Mouse (Mus musculus) urinary bladder, postnatal 10 days (tissue): Measurements from ENCODE around the gene Cd247.

Source experiments
- DNase-seq: peaks from one replicate; pipeline ENCODE4 v3.0.0; 2022; ENCODE audit warnings: low spot score

Gene Cd247

DNA sequence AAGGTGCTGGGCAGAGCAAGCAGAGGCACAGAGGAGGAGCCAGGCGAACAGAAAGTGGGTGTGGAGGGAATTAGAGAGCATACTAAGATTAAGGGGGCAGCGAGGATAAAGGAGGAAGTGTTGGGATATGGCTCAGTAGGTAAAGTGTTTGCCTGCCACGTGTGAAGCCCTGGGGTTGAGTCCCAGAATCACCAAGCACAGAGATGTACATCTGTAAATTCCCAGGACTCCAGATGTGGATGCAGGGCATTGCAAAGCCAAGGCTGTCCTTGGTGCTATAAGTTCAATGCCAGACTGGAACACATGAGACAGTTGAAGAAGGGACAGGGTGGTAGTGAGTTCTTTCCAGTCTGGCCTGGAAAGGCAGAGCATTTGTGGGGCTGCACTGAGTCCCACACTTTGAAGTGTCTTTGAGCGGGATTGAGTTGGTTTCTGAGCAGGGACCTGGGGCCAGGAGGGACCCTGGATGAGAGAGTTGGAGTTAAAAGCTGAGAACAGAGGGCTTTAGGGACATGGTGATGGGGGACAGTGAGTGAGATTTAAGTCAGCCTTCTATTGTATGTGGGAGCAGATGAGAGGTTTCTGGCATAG, 64.7 kb downstream of the Cd247 start:
- no peak for DNase-seq

DNA sequence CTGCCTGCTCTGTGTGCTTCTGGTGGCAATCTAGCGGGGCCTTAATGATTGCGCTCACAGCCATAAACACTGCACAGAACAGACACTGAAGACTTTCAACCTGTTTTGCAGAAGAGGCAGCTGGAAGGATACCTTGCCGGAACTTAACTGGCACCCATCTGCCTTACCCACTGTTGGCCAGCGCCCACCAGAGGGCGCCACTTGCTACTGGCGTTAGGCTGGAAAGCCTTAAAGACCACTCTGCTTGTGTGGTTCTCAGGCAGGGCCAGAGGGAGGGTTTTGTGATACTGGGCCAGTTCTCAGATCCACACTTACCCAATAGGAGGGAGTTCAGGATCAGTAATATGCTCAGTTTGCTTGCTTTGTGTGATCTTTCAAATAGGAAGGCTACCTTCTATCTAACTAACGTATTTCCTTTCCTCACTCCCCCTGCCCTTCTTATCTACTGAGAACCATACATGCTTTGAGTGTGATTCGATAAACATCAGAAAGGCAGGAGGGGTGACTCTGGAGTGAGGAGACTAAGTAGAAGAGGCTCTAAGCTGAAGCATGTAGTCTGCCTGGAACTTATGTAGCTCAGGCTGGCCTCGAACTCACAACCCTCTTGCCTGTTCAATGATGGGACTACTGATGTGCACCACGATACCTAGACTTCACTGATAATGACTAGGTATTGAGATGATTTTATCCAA, 65.4 kb downstream of the Cd247 start:
- DNase-seq = no peak

DNA sequence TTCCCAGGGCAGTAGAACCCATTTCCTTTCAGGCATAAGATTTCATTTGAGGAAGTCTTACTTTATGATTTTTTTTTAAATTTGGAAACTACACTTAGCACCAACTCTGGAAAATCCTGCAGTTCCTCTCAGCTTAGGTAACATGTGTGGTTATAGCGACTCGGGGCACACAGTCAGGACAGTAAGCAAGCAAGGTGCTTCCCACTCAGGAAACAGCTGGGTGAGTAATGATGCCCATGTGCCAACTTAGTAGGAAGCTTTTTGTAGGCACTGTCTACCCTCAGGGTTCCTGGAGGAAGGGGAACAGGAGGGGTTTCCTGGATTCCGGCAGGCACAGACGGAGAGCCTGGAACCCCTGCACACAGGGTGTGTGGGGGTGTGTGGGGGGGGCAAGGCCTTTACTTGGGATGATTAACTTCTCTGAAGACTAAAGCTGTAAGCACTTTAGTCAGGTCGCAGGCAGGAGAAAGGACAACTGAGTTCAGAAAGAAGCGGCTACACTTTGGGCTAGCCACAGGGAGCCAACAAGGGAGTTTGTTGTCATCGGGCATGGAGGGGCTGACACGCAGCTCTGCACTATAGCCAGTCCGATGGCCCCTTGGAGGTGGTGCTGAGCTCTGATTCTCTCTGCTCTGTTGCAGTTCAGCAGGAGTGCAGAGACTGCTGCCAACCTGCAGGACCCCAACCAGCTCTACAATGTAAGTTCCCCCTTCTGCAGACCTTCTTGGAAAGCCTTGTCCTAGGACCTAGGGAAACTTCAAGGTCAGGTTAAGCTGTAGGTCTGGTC, 67.5 kb downstream of the Cd247 start:
- no peak for DNase-seq

DNA sequence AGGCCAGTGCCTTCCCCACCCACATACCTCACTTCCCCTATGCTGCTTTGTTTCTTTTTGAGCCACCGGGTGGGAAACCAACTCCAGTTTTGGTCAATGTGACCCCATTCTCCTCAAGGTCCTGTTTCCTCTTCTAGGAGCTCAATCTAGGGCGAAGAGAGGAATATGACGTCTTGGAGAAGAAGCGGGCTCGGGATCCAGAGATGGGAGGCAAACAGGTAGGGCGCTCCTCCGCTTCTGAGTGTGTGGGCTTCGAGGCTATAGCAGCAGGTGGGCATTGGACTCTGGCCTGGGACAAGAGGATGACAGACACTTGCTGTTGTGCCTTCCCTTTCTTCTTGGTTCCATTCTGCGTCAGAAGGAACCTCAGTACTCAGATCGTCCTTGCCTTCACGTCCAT, 68.8 kb downstream of the Cd247 start:
- DNase-seq = no peak

DNA sequence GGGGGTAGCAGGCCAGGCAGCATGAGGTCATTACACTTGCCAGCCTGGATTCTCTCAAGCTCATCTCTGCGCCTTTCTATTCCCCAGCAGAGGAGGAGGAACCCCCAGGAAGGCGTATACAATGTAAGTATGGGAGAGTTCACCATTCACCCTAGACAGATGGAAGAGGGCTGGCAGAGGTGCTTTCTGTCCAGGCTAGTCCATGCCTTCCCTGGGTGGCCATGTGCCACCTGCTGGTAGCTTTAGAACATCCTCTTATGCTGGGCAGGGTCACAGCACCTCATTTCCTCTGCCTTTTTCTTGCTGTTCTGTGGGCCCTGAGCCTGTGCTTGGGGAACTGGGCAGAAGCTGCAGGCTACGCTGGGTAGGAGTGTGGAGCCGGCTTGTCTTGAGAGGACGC, 69.9 kb downstream of the Cd247 start:
- DNase-seq = no peak

DNA sequence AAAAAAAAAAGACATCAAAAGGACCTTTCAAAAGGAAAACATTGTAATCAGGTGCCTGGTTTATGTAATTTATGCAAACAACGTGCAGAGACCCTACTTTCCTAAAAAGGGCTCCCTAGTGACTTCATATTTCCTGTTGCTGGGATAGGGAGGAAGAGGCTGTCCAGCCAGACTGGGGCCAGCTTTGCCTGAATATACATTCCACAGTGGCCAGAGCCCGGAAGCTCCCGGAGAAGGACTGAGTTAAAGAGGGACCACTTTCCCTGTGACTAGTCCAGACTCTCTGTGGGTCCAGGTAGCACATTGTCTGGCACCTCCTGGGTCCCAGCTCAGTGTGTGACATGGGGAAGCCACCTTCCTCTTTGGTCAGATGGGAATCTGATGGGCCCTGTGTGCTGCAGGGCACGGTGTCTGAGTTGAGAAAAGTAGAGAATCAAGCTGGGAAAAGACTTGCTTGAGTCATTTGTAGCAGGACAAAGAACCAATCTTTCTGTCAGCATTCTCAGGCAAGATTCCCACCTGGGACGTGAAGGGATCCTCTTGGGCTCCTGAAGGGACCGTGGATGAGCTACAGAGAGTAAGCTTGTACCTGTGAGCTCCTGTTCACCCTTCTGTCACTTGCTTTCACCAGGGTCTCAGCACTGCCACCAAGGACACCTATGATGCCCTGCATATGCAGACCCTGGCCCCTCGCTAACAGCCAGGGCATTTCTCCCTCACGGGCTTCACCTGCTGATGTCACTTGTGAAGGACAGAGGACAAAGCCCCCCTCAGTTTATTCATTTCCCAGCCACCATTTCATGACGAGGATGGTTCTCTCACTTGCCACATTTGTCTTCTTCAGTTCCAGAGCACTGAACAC, 72.1 kb downstream of the Cd247 start:
- DNase-seq = no peak

DNA sequence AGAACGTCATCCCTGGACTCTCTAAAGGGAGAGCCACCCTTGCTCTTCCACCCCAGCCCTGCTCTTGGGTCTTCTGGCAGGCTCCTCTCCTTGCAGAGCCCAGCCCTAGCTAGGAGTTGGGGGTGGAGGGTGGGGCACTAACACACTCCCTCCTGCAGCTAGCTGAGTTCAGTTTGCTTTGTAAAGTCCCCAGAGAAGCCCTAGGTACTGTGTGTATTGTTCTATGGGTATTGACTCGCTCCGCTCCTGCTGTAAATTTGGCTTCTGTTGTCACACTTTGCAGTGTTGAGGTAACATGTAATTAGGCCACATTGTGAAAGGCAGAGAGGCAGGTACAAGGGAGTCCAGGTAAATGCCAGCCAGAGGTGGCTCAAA, 72.7 kb downstream of the Cd247 start:
- no peak for DNase-seq

DNA sequence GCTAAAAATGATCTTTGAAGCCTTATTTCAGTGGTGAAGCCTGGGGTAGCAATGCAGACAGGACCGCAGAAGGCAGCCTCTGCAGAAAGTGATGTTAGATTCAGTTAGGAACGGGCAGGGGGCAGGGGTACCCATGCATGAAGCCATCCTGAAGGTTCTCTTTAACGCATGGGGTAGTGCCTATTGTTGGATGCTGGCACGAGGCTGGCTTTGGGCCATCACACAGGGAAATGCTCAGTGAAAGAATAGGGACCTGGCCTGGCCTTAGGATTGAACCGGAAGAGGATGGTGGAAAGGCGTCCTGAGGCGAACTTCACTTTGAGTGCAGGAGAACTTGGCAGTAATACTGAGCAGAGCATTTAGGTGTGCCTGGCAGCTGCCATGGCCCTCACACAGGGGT, 73.6 kb downstream of the Cd247 start:
- no peak for DNase-seq

DNA sequence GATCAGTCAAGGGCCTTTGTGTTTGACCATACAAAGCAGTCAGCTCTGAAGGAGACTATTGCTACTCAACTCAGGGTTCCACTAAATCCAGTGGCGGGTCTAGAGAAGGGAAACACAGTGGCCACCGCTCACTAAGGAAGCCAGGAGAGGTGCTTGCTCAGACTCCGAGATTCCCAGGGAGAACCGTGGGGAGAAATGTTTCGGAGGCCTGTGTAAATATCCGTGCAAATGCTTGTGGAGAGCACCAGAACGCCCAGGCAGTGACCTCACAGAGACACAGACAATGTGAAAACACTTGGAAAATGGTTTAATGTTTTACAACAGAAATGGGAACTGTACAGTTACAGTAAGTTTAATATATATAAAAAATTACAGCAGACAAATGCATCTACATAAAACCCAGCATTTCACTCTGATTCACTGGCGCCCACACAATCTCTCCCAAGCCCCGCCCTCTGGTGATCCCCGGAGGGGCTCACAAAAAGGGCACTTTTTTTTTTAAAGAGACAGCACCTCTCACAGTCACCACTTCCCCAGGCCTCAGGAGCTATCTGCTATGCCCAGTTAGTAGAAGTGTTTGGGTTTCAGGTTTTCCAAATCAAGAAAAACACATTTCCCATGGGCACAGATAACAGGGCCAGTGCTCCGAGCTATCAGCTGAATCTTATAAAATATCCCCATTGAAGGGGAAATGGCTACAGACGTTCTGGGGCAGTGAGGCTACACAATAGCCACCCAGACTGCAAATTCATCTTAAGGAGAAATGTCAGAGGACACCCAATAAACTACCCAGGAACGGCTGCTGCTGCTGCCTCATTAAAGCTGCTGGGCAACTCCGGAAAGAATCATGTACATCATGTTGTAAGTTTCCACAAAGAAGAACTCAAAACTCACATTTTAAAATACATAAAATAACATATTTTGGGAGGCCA, 76.6 kb downstream of the Cd247 start:
- no peak for DNase-seq

DNA sequence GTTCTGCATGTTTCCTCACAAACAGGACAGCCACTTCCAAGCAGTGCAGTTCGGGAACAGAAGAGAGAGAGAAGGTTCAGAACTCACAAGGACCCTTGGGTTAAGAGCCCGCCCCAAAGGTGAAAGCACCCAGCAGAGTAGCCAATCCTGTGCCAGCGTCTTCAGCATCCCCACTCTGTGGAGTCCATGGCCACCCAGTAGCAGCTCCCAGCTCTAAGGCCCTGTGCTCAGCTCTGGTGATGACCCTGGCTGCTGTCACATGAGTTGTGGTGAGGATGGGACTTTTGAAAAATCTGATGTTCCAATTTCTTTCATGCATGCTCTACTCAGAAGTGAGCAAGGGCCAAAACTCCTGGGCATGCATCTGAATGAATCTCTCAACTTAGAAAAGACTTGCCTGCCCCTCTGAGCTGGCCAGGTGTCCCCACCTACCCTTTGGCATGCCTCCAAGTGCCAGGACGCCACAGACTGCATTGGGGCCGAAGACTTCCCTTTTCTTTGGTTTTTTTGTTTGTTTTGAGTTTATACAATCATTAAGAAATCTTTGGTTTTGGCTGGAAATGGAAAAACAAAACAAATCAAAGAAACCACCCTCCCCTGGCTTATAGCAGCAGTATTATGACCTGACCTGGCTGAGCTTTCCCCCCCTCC, 78.3 kb downstream of the Cd247 start:
- DNase-seq = no peak

DNA sequence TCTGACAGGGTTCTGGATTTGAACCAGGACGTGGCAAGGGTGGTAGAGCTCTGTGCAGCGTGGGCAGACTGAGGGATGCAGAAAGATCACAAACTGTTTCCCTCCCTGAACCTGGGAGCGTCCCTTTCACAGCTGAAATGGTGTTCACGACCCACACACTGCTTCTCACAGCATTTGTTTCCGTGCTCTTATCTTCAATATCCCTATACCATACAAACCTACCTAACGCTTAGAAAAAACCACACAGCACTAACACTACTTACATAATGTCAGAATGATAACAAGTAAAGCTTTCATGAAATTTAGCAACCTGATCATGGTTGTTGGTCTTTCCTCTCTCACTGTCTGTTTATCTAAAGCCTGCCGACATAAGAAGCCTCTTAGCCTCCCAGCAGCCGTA, 80.2 kb downstream of the Cd247 start:
- no peak for DNase-seq

DNA sequence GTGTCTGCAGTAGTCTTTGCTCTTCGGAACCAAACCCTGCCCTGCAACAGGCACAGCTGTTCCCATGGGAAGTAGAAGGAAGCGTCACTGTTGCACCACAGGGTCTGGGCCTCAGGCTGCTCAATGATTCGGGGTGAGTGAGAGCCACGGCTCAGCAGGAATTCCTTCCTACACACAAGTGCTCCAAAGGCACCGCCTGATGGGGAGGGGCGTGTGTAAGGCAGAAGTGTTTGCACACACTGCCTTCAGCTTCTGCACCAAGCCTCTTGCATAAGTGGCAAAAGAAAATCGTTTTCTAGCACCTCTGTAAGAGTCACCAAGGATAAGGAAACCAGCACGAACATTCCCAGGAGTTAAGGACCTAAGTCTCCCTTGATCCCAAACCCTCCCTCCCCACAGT, 86.2 kb downstream of the Cd247 start:
- no peak for DNase-seq

DNA sequence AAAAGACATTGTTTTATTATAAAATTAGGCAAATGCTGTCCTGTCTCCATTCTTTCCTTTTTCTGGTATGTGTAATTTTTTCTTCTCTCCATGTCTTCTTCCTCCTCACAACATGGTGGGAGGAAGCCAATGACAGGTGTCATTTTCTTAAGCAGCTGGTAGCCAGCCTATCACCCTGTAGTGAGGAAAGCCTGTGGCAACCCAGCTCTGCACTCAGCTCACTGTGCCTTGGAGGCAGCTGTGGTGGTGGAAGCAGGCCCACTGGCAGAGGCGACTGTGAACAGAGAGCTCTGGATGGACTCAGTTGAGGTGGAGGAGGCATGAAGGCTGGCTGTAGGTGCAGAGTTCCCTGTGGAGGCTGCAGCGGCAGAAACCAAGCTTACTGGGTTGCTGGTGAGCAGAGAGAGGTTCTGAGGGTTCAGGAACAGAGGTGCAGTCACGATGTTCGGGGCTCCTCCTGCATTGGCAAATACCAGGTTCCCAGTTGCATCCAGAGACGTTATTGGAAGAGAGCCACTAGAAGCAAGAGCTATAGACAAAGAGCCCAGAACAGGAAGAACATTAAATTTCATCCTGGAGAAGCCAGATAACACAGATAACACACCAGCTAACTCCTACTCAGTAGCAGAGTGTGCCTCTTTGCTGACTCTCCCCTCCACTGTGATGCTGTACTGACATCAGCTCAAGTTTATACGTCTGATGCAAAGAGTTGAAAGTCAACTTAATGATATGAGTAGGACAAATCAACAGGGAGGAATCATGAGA, 87.2 kb downstream of the Cd247 start:
- DNase-seq = no peak

DNA sequence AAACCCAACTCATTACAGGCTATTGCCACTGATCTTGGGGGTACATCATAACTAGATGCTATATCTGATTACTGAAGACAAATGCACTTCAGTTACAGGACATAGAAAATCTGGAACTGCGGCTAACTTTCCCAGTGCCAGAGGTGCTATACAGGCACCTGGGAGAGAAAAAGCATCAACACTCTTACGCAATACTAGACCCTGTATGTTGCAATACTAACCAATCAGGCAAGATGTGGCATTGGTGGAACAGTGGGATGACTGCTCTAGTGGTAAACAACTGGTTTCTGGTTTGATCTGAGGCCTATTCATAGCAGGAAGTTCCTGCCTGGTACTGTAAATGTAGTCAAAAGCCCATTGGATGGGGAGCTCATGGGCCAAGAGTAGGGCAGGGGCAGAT, 90.3 kb downstream of the Cd247 start:
- no peak for DNase-seq

DNA sequence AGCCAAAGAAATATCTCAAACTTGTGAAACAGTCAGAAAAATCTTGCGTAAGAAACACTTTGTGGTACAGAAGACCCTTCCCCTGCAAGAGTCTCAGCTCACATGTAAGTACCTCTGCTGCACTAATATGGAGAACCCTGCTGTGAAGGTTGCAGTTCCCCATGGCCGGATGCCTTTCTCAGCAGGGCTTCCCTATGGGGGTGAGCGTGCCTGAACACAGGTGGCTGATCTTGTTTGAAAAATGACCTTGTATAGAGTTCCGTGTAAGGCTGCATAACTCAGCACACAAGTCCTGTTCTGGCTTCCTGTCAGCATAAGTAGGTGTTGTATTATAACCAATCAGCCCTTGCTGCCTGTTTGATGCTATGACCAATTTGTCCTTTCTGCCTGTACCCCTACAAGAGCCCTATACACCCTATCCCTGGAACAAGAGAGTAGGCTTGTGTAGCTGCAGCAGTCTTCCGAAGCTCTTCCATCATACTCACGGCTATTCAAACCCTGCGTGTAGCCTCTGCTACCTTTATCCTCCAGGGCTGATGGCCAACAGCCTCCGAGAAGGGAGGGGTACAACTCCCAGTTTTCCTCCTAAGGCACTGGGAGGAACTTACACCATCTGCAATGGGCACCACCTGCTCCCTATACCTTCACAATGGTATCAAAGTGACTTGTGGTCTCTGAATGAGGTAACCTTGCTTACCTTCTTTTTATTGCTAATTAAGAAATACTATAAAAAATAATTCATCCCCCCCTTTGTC, 93.8 kb downstream of the Cd247 start:
- no peak for DNase-seq

DNA sequence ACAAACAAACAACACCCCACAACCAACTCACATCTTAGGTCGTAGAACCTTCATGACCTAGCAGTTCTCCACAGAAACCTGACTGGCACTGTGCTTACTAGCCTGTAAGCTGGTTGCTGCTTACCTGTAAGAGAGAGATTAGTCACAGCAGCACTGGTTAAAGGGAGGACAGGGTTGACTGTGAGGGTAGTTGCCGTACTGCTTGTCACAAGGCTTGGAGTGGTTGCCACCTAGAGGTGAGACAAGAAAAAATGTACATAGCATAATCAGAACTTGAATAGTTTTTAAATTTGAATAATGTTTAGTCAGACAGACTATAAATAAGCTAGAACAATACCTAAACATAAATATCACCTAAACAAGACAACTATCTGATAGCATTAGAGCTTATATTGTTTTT, 103.2 kb downstream of the Cd247 start:
- no peak for DNase-seq

DNA sequence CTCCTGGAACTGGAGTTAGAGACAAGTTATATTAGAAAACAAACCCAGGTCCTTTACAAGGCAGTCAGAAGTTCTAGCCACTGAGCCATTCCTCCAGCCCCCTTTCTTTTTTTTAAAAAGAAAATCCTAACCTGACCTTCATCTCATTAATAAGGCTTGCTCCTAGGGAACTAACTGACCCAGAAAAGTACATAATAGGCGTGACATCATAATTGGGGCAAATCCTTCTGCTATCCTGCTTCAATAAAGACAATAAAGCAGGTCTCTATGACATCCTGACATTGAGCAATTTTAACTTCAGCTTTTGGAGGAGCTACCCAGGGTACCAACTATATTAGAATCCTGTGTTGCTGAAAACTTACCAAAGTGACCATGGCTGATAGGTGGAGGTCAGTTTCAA, 115.1 kb downstream of the Cd247 start:
- DNase-seq = no peak

DNA sequence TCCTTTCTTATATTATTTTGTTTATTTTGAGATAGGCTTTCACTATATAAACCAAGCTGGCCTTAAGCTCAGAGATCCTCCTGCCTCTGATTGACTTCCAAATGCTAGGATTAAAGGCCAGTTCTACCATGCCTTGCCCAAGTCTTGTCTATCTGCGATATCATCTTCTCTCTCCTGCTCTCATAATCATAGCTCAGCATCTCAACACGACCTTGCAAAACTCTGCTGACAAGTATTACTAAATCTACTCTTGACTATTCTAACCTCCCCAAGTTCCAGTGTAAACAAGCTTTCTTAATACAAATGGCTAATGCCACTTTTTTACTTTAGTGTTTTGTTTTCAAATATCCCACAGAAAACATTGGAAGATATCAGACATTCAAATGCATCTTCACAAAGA, 119.7 kb downstream of the Cd247 start:
- no peak for DNase-seq

DNA sequence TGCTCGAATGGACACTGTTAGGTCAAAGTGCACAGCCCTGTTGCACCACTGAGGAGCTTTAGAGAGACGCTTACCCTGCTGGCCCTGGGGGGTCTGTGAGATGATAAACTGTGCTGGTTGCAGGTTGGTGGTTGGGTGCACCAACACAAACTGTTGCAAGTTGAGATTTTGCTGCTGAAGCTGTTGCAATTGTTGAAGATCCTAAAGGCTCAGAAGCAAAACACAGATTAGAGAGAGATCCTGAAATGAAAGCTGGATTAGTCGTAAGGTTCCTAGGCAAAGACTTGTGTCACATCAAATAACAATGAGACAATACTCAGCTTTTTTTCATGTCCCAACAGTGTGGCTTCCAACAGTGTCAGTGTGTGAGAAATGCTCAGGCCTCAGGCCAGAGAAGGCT, 120.3 kb downstream of the Cd247 start:
- no peak for DNase-seq
